Mouse (Mus musculus): Measurements from ENCODE around the gene Tjp3.

Gene Tjp3

GRCm38 (mm10) chr10:81291511-81292104 is at the start of gene Tjp3:
Gene Tjp3 (minus strand): TSS chr10:81291581.
- no peak for DNase-seq (ENCODE audit: low read depth, low spot score)

- DNase-seq (ENCODE audit: low read depth, low spot score), result no peak
Measured at GRCm38 (mm10) chr10:81340551-81341332, 49.4 kb upstream of the Tjp3 start.

GRCm38 (mm10) chr10:81336558-81336957 is 45.2 kb upstream of the Tjp3 start:
- DNase-seq (ENCODE audit: low read depth, low spot score), result no peak

- no peak for DNase-seq (ENCODE audit: low read depth, low spot score)
Measured at GRCm38 (mm10) chr10:81335393-81336340, 44.3 kb upstream of the Tjp3 start.

GRCm38 (mm10) chr10:81334324-81334723 is 42.9 kb upstream of the Tjp3 start:
- DNase-seq (ENCODE audit: low read depth, low spot score), result no peak

- DNase-seq (ENCODE audit: low read depth, low spot score), result no peak
Measured at GRCm38 (mm10) chr10:81332277-81332676, 40.9 kb upstream of the Tjp3 start.

GRCm38 (mm10) chr10:81330007-81330406 is 38.6 kb upstream of the Tjp3 start:
- no peak for DNase-seq (ENCODE audit: low read depth, low spot score)

- DNase-seq (ENCODE audit: low read depth, low spot score), result no peak
Measured at GRCm38 (mm10) chr10:81329194-81329975, 38.0 kb upstream of the Tjp3 start.

- DNase-seq (ENCODE audit: low read depth, low spot score), result no peak
Measured at GRCm38 (mm10) chr10:81328386-81328785, 37.0 kb upstream of the Tjp3 start, which contains the start of gene Tbxa2r. Gene Tbxa2r (plus strand): TSS chr10:81328731.

GRCm38 (mm10) chr10:81327959-81328358 is 36.6 kb upstream of the Tjp3 start:
- DNase-seq (ENCODE audit: low read depth, low spot score), result no peak

GRCm38 (mm10) chr10:81326858-81327257 is 35.5 kb upstream of the Tjp3 start:
- DNase-seq (ENCODE audit: low read depth, low spot score), result no peak

GRCm38 (mm10) chr10:81325781-81326180 is 34.4 kb upstream of the Tjp3 start:
- no peak for DNase-seq (ENCODE audit: low read depth, low spot score)

GRCm38 (mm10) chr10:81325176-81325575 is 33.8 kb upstream of the Tjp3 start:
- DNase-seq (ENCODE audit: low read depth, low spot score), result no peak

- DNase-seq (ENCODE audit: low read depth, low spot score), result no peak
Measured at GRCm38 (mm10) chr10:81323791-81324530, 32.6 kb upstream of the Tjp3 start.

- DNase-seq (ENCODE audit: low read depth, low spot score), result no peak
Measured at GRCm38 (mm10) chr10:81323141-81323775, 31.9 kb upstream of the Tjp3 start.

GRCm38 (mm10) chr10:81322444-81322843 is 31.1 kb upstream of the Tjp3 start:
- no peak for DNase-seq (ENCODE audit: low read depth, low spot score)

- no peak for DNase-seq (ENCODE audit: low read depth, low spot score)
Measured at GRCm38 (mm10) chr10:81321436-81321835, 30.1 kb upstream of the Tjp3 start.

- DNase-seq (ENCODE audit: low read depth, low spot score), result peak; percentile 100
Measured at GRCm38 (mm10) chr10:81320550-81321347, 29.4 kb upstream of the Tjp3 start, which contains the start of gene Cactin. Gene Cactin (plus strand): TSS chr10:81321103.

All from mesoderm, embryonic 11.5 days (tissue).